Mouse (Mus musculus) stomach, postnatal 0 days (tissue): ENCODE measurements around the gene Yjefn3. TPM values are rescaled to one million over a fixed set of nuclear protein-coding genes. Genes with fewer than 3 reads are reported as not detected.

ENCODE experiments used
- ATAC-seq: fragments of 200-750 bp; cut with Nextera tagmentation; 2 replicates; pipeline ENCODE4 v1.8.0; 2017; ENCODE audit not compliant: low FRiP score, low TSS enrichment
- DNase-seq: peaks from one replicate; pipeline ENCODE4 v3.0.0-alpha.2; 2016; ENCODE audit warnings: low spot score
- H3K27ac ChIP-seq: fragments of 300-500 bp; sonication (generic); replicated peaks from 2 replicates; pipeline ENCODE4 v1.5.1; 2014; ENCODE audit warnings: mild to moderate bottlenecking, control low read depth
- H3K27me3 ChIP-seq: fragments of 300-500 bp; sonication (generic); 2 replicates; pipeline ENCODE4 v1.6.1; 2014; ENCODE audit warnings: low read length; ENCODE audit not compliant: control insufficient read depth, insufficient read depth
- H3K36me3 ChIP-seq: fragments of 300-500 bp; sonication (generic); 2 replicates; pipeline ENCODE4 v1.6.1; 2014; ENCODE audit warnings: low read length, mixed read lengths; ENCODE audit not compliant: control insufficient read depth, insufficient read depth
- H3K4me1 ChIP-seq: fragments of 300-500 bp; sonication (generic); replicated peaks from 2 replicates; pipeline ENCODE4 v1.6.1; 2014; ENCODE audit warnings: antibody characterized with exemption; ENCODE audit not compliant: control insufficient read depth, insufficient read depth
- H3K4me2 ChIP-seq: fragments of 300-500 bp; sonication (generic); replicated peaks from 2 replicates; pipeline ENCODE4 v1.6.1; 2014; ENCODE audit warnings: low read depth, mild to moderate bottlenecking, control low read depth, moderate library complexity
- H3K4me3 ChIP-seq: fragments of 300-500 bp; sonication (generic); 2 replicates; pipeline ENCODE4 v1.5.1; 2014; ENCODE audit warnings: low read depth, low read length, control low read depth
- H3K9ac ChIP-seq: fragments of 300-500 bp; sonication (generic); 2 replicates; pipeline ENCODE4 v1.6.1; 2014; ENCODE audit warnings: mild to moderate bottlenecking, low read length, control low read depth, mixed read lengths
- H3K9me3 ChIP-seq: fragments of 300-500 bp; sonication (generic); 2 replicates; pipeline ENCODE4 v1.6.1; 2016; ENCODE audit warnings: low read length; ENCODE audit not compliant: control insufficient read depth
- CTCF ChIP-seq: IDR thresholded peaks from 2 replicates; pipeline ENCODE4 v1.5.1; 2016; ENCODE audit warnings: antibody characterized with exemption, low read depth, mild to moderate bottlenecking, moderate library complexity
- EP300 ChIP-seq: optimal IDR thresholded peaks from 2 replicates; pipeline ENCODE3; 2016; ENCODE audit warnings: antibody characterized with exemption
- WGBS: fragments of 180-500 bp; shearing (Covaris S2); extraction: QIAGEN DNeasy Blood & Tissue Kit; methylation state at CpG from one replicate; pipeline ENCODE4 v1.1.7; 2014; 5-methylcytosine and 5-hydroxymethylcytosine counted together
- polyA plus RNA-seq: library from polyadenylated mRNA; unstranded; fragments of >200 nt; fragmentation: Nextera tagmentation; extraction: Ambion mirVana; gene quantifications from 2 replicates; pipeline ENCODE4 v1.2.1, GENCODE M21; 2015

The Yjefn3 gene
- polyA plus RNA-seq, 1 experiment from 2014 or later = 1.6 TPM

DNA sequence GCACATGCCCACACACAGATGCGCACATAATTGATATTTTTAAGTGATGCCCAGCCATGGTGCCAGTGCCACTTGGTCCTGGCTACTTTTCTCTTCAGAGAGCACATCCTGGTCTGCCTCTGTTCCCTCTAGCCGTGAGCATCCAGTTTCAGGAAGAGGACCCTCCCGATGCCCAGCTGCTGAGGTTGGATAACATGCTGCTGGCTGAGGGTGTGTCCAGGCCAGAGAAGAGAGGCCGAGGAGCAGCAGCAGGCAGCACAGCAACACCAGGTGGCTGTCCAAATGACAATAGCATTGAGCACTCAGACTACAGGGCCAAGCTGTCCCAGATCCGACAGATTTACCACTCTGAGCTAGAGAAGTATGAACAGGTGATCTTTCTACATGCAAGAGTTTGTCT is 38.3 kb downstream of the Yjefn3 start:
- no peaks in the 10 kb centered on the region for H3K27me3 ChIP-seq
- H3K36me3 ChIP-seq = no peaks in the 10 kb centered on the region
- no peak for DNase-seq
- no peak overlapping the region for H3K9ac ChIP-seq
- no peak overlapping the region for H3K4me3 ChIP-seq
- no peak overlapping the region for H3K4me2 ChIP-seq
- no peak for ATAC-seq
- H3K9me3 ChIP-seq = no peaks in the 10 kb centered on the region
- TF ChIP-seq EP300 (no peak), CTCF (no peak)
- no peaks in the 10 kb centered on the region for H3K4me1 ChIP-seq
- no peak overlapping the region for H3K27ac ChIP-seq
- 52% methylated on average over 5 of the region's 5 CpGs for WGBS

DNA sequence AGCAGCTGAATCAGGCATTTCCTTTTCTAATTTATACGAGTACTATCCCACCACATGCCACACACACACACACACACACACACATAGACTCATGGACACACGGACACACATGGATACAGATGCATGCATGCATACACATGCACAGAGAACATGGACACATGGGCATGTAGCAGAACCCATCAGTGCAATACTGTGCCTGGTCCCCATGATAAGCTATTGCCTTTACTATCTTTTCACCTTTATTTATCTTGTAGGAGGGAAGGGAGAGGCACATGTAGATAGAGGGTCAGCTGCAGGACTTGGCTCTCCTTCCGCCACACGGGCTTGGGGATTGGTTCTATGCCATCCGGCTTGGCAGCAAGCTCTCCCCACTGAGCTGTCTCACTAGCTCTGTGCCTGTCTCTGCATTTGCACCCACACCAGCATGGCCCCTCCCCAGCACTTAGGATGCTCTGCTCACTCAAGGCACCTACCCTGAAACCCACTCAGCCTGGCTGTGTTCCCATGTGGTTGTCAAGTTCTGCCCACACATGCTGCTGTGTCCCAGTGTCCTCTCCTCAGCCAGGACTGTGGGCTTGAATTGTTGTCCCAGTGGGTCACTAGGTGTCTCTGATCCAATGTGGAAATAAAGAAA is 39.0 kb downstream of the Yjefn3 start:
- ATAC-seq (peak; percentile 68), DNase-seq (no peak)
- H3K36me3 ChIP-seq = no peaks in the 10 kb centered on the region
- 69% methylated on average over 5 of the region's 5 CpGs for WGBS
- H3K27ac ChIP-seq = no peak overlapping the region
- no peak overlapping the region for H3K9ac ChIP-seq
- no peak overlapping the region for H3K4me3 ChIP-seq
- no peak overlapping the region for H3K4me2 ChIP-seq
- H3K27me3 ChIP-seq = no peaks in the 10 kb centered on the region
- H3K9me3 ChIP-seq = no peaks in the 10 kb centered on the region
- TF ChIP-seq EP300 (no peak), CTCF (no peak)
- no peaks in the 10 kb centered on the region for H3K4me1 ChIP-seq

DNA sequence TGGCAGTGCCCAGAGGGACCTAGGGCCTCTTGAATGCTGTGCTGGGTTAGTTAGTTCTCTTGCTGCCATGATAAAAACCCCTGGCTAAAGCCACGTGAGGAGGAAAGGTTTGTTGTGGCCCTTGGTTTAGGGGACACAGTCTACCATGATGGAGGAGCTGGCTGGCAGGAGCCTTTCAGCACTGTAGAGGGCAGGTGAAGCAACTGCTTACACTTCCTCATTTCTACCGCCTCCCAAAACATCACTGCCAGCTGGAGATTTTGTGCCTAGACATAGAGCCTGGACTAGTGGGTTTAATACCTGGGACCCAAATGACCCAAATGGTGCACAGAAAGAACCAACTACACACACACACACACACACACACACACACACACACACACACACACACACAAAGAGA is 41.3 kb downstream of the Yjefn3 start:
- no peaks in the 10 kb centered on the region for H3K36me3 ChIP-seq
- ATAC-seq (no peak), DNase-seq (no peak)
- H3K4me1 ChIP-seq = no peaks in the 10 kb centered on the region
- H3K27me3 ChIP-seq = no peaks in the 10 kb centered on the region
- no peak overlapping the region for H3K9ac ChIP-seq
- H3K27ac ChIP-seq = no peak overlapping the region
- H3K4me3 ChIP-seq = no peak overlapping the region
- no peaks in the 10 kb centered on the region for H3K9me3 ChIP-seq
- H3K4me2 ChIP-seq = no peak overlapping the region
- 54% methylated on average over 2 of the region's 2 CpGs for WGBS
- TF ChIP-seq EP300 (no peak), CTCF (no peak)

DNA sequence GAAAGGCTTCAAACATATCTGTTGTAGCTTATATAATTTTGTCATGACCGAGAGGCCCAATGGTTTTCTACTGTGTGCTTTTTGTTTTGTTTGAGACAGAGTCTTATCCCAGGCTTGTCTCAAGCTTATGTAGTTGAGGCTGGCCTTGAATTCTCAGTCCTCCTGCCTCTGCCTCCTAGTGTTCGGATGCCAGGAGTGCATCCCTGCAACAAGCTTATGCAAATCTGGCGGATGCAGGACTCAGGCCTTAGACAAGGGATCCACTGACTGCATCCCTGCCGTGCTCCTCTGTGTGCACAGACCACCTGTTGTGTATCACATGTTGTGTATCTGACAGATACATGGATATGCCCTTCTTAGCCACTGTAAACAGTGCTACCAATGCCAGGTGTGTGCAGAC is 41.7 kb downstream of the Yjefn3 start:
- no peaks in the 10 kb centered on the region for H3K4me1 ChIP-seq
- no peak overlapping the region for H3K9ac ChIP-seq
- H3K36me3 ChIP-seq = no peaks in the 10 kb centered on the region
- no peak overlapping the region for H3K4me2 ChIP-seq
- WGBS = 60% methylated on average over 4 of the region's 4 CpGs
- no peak for DNase-seq
- ATAC-seq = no peak
- H3K27me3 ChIP-seq = no peaks in the 10 kb centered on the region
- H3K4me3 ChIP-seq = no peak overlapping the region
- H3K9me3 ChIP-seq = no peaks in the 10 kb centered on the region
- no peak overlapping the region for H3K27ac ChIP-seq
- peak; percentile 49 for TF ChIP-seq CTCF
- no peak for TF ChIP-seq EP300

DNA sequence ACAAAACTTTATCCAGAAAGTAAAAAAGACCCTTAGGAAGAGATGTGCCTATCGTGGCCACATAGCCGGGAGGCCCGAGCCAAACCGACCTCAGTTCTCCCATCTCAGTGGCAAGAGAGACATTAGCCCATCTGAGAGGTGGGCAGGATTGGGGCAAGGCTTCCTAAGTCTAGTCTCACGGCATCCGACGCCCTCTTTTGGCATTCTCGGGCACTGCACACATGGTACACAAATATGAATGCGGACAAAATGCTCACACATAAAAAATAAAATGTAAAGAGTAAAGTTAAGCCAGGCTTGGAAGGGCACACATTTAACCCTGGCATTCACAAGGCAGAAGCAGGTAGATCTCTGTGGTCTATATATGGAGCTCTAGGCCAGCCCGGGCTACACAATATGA is 48.6 kb downstream of the Yjefn3 start:
- no peak for DNase-seq
- WGBS = 89% methylated on average over 10 of the region's 10 CpGs

DNA sequence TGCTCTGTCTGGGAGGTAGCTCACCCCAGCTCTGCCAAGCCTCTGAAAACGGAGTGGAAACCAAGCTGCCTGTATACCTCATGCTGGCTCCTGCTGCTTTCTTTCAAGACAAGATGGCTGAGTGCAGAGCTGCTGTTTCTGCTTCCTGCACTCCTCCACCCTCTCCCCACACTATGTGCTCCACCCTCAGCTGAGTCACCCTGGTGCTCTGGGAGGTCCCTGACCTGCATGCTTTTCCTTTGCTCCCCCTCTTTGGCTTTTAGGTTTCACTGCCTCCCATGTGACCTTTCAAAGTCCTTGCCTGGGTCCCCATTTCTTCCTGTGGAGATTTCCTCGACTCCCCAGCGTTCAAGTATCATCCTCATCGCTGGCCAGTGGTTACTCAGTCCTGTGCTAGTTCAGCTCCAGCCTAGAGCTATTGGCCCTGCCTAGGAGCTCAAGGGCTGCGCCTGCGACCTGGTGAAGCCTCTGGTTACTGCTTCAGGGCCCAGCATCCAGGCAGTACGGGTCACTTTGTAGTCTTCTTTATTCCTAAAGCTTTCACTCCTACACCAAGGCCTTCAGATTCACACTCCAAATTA is 51.5 kb downstream of the Yjefn3 start:
- ATAC-seq = peak; percentile 11; the same call in 1 of the 2 replicates
- no peak overlapping the region for H3K9ac ChIP-seq
- no peak overlapping the region for H3K4me2 ChIP-seq
- WGBS = 79% methylated on average over 7 of the region's 7 CpGs
- DNase-seq = peak; percentile 53
- H3K9me3 ChIP-seq = no peaks in the 10 kb centered on the region
- H3K4me3 ChIP-seq = no peak overlapping the region
- peak overlapping the region; percentile 56; the same call in 1 of the 2 replicates for H3K27ac ChIP-seq
- H3K27me3 ChIP-seq = no peaks in the 10 kb centered on the region
- no peak for TF ChIP-seq CTCF
- TF ChIP-seq EP300 = no peak
- H3K36me3 ChIP-seq = no peaks in the 10 kb centered on the region
- H3K4me1 ChIP-seq = no peaks in the 10 kb centered on the region

More for the DNA sequence above, 48.6 kb downstream of the Yjefn3 start:
- H3K4me1 ChIP-seq = no peaks in the 10 kb centered on the region
- H3K9ac ChIP-seq = no peak overlapping the region
- ATAC-seq = no peak
- no peaks in the 10 kb centered on the region for H3K9me3 ChIP-seq
- no peaks in the 10 kb centered on the region for H3K27me3 ChIP-seq
- no peak overlapping the region for H3K27ac ChIP-seq
- H3K36me3 ChIP-seq = no peaks in the 10 kb centered on the region
- H3K4me3 ChIP-seq = no peak overlapping the region
- 0 out of 2 replicates have a peak, but pooled peaks have one; percentile 4 for TF ChIP-seq CTCF
- TF ChIP-seq EP300 = no peak
- no peak overlapping the region for H3K4me2 ChIP-seq
